Mouse (Mus musculus): ENCODE measurements around the gene Ovol1.

Ovol1 gene

DNA sequence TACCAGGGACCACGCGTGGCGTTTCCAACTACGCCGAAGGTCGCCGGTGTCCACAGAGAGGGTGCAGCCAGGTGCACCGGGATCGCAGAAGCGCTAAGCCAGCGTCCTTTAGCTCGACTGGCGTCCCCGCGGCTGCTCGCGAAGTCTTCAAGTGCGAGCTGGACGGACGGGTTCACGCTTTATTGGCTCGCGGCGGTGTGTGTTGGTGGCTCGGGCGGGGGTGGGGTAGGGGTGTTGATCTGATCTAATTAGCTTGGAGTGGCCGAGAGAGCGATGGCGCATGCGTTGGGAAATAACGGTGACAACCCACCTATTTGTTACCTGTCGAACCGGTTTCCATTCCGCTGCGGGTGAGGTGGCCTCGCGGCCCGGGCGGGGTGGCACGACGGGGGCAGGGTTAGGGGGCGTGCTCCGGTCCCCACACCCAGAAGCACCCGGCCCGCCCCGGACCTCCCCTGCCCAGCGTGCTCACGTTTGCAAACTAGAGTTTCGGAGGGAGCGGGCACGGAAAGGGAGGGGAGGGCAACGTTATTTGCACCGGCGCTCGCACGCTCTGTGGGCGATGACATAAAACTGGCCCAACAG is at the start of gene Ovol1:
Ovol1 (minus strand) TSS at position 190 of the 585 bp plus-strand sequence.
- DNase-seq (ENCODE audit: low spot score in 2 of 2) = no peak

DNA sequence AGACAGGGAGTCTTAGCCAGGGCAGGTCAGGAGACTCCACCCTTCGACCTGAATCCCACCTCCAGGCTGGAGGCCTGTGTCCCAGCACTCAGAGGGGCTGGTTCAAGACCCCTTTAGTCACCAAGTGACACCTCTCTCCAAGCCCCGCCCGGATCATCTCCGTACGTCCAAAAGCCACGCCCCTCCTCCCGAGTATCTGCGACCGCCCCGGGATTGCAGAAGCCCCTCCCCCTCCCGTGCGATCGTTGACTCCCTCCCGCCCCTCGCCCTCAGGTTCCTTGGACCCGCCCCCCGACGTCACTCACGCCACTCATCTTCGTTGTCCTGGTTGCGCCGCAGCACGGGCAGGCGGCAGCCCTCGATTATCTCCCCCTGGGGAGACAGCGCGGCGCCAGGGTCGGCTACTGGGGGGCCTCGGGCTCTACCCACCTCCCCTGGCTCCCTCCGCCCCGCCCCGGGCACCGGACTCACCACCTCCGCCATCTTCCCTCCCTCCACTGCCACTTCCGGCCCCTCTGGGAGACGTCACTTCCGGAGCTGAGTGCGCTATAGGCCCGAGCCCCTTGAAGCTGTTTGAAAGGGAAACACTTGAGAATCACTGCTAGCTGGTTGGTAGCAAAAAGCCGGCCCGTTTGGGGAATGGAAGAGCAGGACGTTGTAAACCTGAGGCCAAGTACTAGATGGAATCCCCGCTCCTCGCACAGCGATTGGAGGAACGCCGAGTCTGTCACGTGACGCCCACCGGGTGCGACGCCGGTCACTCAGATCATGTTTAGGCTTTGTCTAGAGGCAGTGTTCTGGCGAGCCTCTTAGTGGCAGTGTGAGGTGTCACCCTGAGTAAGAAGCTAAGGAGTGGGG is 49.3 kb upstream of the Ovol1 start, which contains the start of gene Kat5:
Kat5 (minus strand) TSS at position 691 of the 858 bp plus-strand sequence.
- peak; percentile 84 to 93 for DNase-seq (ENCODE audit: low spot score in 2 of 2)

DNA sequence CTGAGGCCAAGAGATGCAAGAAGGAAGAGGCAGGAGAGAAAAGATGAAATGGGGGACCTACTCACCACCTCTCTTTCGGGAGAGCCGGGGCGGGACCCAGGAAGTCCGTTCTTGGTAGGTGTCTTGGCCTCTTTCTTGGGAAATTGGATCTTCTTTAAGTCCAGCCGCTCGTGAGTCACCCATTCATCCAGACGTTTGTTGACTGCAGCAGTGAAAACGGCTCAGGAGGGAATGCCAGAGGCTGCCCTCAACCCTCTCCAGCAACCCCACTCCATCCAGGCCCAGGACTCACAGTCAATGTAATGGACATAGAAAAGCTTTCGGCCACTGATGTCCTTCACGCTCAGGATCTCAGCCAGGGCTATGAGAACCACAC is 48.7 kb upstream of the Ovol1 start:
- DNase-seq (ENCODE audit: low spot score in 2 of 2) = no peak

DNA sequence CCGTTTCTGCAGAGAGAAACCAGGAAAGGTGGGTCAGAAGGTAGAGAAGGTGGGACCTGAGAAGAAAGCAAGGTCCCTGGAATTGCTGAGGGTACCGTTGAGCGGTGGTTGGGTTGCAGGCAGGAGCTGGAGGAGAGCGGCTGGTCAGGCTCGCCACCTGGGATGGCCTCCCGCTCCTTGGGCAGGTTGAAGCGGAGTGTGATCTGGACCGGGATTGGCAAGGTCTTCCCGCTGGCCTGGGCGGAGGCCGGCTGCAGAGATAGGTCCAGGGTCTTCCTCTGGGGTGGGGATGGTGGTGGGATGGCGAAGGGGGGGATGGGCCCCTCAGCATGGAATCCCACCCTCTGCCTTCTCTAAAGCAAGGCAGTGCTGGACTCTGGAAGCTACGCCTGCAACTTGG is 48.3 kb upstream of the Ovol1 start:
- no peak for DNase-seq (ENCODE audit: low spot score in 2 of 2)

DNA sequence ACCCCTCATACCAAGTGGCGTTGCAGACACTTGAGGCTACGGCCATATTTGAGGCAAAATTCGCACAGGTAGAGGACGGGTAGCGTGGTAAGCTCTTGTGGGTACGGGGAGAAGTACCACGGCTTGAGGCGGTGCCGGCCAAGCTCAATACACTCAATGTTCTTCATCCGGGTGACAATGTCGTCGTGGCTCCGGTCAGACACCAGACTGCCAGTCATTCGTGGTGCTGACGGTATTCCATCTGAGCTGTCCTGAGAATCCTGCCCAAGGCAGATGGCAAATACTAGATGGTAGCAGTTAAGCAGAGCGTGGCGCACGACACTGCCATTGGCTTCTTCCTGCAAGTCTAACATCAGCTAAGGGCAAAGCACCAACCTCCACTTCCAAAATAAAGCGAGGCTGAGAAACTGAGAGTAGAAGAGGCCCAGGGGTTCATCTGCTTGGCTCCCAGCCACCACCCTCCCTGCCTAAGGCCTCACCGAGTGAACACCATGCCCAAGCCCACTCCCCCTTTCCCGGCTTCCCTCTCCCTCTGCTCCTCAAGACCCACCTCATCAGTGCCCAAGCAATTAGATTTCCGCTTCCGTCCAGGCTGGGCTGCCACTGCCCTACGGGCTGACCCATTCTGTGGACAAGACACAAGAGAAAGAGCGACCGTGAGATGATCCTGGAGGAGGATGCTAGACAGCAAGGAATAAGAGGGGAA is 47.4 kb upstream of the Ovol1 start:
- no peak for DNase-seq (ENCODE audit: low spot score in 2 of 2)

DNA sequence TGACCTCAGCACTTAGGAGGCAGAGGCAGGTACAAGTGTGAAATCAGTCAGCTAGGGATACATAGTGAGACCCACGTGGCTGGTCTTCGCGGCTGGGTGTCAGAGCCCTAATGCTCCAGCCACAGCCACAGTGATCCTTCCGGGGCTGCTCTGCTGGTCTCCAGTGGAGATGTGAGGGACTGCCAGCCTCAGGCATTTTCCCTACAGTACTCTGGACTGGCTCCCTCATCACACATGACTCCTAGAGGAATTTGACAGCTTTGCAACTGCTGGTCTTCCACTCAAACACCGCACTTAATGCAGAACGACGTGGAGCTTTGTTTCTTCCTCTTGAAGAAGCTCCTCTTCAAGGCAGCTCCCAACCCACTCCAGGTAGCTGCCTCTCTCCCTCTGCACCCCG is 45.8 kb upstream of the Ovol1 start:
- DNase-seq (ENCODE audit: low spot score in 2 of 2) = no peak

DNA sequence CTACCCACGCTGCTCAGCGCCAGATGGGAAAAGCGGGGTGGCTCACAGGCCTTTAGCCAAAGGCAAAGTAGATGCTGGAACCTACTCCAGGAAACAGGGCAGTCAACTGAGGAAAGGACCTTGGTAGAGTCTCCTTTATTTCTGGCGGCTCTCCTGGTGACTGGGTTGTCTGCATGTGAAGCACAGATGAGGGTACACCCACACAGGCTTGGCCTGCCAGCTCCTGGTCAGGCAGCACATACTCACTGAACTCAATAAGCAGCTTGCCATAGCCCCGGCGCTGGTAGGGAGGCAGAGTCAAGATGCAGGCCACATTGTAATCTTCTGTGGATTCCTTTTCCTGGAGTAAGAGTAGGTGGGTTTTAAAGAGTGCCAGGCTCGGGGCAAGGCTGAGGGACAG is 44.7 kb upstream of the Ovol1 start:
- no peak for DNase-seq (ENCODE audit: low spot score in 2 of 2)

DNA sequence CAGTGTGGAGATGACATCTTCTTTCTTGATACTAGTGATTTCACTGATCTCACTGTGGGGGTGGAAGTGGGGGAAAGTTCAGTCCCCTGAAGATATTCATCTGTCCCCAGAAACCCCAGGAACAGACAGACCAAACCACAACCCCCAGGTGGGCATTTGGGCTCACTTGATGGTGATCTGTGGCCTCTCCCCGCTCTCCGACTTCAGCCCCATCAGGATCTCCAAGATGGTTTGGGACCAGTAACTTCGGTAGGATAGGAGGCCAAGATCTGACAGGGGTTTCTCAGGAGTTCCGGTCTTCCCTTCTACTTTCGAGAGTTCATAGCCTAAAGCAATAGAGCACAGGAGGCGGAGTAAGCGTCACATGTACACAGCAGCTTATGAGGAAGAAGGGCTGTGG is 43.2 kb upstream of the Ovol1 start:
- DNase-seq (ENCODE audit: low spot score in 2 of 2) = no peak

DNA sequence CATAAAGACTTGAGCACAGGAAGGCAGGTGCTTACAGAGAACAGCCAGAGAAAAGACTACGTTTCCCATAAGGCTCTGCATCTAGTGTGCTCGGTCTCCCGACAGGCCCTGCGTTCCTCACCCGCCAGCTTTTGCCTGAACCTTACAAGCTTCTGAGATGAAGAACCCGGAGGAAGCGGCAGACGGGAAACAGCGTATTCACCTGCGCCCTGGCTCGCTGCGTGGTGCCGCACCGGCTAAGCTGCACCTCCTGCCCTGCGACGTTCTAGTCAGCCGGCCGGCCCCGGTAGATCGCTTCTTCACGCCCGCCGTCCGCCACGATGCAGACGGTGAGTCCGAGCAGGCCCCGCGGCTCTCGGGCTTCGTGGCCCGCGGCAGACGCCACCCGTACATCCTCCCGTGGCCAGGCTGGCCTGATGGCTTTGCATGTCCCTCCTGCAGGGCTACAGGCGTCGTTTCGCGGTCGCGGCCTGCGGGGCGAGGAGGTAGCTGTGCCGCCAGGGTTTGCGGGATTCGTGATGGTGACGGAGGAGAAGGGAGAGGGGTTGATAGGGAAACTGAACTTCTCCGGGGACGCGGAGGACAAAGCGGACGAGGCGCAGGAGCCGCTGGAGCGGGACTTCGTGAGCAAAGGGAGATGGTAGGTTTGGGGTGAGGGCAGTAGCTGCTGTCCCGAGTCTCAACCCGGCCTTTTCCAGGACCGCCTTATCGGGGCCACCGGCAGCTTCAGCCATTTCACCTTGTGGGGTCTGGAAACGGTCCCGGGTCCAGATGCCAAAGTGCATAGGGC is 41.5 kb upstream of the Ovol1 start, which contains the start of gene Rnaseh2c:
Rnaseh2c (plus strand) TSS at position 122 of the 790 bp plus-strand sequence.
- peak; percentile 81 to 87 for DNase-seq (ENCODE audit: low spot score in 2 of 2)

DNA sequence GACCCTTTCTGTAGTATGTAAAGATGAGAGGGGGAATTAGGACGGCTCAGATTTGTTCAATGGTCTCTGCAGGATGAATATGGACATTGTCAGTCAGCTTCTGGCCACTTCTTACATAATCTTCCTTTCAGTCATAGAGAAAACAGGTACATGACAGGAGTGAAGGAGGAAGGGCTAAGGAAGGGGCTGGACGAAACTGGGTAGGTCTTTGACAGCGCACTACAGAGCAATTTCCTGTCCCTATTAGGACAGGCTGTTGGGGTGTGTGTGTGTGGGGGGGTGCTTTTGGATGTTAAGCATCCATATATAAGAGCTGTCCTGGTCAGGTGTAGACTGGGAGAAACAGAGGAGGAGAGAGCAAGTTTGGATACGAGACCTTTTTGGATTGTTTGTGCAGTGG is 38.8 kb upstream of the Ovol1 start:
- no peak for DNase-seq (ENCODE audit: low spot score in 2 of 2)

DNA sequence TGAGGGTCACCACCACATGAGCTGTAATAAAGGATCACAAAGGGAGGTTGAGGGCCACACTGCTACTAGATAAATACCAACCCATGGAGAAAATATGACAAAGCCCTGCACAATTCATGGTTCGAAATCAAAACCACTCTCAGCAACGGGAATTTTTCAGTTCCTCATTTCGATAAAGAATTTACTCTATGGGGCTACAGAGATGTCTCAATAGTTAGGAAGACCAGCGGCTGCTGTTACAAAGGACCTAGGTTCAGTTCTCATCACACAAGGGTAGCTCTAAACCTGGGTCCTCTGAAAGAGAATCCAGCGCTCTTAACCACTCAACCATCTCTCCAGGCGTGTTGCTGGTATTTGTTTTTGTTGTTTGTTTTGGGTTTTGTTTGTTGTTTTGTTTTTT is 31.4 kb upstream of the Ovol1 start:
- DNase-seq (ENCODE audit: low spot score in 2 of 2) = no peak

DNA sequence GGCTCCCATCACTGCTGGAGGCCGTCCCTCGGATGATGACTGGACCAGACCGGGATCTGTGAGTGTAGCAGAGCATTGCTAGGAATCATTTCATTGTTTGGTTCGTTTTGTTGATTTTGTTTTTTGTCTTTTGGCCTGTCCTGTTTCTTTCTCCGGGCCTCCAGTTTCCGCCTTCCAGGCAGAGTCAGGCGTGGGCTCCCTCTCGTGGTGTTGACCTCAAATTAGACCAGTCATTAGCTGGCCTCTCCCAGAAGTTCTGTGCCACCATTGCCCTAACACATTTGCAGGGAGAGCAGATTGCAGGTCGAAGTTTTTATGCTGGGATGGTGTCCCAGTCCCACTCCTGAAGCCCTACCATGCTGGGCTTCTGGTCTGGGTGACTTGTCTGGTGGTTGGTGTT is 28.7 kb upstream of the Ovol1 start:
- no peak for DNase-seq (ENCODE audit: low spot score in 2 of 2)

DNA sequence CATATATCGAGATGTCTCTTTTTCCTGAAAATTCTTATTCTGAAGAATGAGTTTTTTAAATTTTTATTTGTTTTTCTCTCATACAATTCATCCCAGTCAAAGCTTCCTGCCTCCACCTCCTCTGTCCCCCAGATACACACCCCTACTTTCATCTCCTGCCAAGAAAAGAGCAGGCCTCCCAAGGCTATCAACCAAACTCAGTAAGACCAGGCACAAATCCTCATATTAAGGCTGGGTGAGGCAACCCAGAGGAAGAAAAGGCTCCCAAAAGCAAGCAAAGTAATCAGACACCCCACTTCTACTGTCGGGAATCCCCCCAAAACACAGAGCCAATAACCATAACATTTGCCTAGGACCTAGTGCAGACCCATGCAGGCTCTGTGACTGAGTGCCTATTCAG is 21.5 kb upstream of the Ovol1 start:
- no peak for DNase-seq (ENCODE audit: low spot score in 2 of 2)

DNA sequence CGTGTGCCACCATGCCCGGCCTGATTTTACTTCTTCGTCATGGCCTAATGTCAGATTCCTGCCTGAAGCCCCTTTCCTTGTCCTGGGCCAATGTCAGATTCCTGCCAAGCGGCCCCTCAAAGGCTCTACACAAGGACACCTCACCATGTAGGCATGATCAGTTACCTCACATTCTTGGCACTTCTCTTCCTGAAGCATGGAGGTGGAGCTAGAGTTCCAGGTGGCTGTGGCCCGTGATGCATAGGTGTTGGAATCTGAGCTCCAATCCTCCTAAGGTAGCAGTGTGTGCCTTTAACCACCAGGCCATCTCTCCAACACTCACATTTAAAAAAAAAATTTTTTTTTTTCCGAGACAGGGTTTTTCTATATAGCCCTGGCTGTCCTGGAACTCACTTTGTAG is 20.3 kb upstream of the Ovol1 start:
- DNase-seq (ENCODE audit: low spot score in 2 of 2) = no peak

DNA sequence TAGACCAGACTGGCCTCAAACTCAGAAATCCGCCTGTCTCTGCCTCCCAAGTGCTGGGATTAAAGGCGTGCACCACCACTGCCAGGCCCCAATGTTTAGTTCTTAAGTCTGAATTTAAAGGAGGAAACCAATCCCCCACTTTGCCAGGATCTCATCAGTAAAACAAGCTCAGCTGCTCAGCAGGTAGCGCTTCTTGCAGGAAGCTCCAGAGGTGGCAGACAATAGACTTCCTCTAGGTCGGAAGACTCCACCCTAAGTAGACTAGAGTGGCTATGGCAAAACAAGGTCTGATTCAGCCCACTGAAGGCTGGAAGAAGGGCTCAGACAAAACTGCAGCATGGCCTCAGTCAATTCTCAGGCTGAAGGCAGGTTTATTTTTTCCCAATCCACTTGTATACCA is 19.5 kb upstream of the Ovol1 start:
- no peak for DNase-seq (ENCODE audit: low spot score in 2 of 2)

DNA sequence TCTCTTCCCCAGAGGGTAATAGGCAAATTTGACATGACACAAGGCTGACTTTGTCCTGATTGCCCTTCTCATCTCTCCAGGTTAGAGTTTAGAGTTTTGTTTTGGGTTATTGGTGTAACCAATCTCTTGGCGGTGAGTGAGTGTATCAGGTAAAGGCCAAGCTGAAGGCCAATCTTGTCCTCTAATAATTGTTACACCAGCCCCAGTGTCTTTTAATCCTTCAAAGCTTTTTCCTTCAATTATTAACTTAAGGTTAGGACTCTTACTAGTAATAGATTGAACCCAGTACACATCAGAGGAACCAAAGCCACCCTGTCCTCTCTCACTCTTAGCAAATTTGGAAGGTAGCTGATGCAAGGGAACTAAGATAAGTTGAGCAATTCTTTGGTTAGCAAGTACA is 14.9 kb upstream of the Ovol1 start:
- DNase-seq (ENCODE audit: low spot score in 2 of 2) = no peak

DNA sequence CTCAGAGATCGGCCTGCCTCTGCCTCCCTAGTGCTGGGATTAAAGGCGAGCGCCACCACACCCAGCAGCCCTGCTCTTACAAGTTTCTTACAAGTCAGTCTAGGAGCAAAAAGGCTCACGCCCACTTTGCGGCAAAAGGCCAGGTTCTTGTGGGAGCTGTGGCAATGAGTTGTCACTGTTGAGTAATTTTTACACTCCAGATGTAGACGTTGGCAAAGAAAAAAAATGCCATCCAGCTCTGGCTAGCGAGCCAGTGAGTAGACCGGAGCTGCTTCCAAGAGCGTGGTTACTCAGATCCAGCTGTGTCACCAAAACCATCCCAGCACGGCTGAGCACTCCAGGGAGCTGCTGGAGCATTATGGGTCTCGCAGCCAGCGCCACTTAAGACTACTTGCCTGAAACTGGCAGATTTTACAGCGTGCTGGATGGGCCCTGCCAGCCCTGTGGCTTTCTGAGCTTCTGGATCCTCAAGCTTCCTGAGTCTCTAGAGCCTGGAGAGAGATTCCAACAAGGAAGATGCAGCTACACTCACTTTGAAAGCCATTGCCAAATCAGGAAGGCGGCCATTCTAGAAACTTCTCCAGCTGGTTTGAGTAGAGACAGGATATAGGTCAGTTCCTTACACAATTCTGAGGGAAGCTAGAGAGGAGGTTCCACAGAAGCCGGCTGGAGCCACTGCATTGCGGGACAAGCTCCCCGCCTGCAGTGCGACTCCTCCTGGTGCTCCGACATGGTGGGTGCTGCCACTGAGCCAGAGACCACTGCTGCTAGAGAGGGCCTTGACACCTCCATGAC is 12.1 kb upstream of the Ovol1 start:
- no peak for DNase-seq (ENCODE audit: low spot score in 2 of 2)

DNA sequence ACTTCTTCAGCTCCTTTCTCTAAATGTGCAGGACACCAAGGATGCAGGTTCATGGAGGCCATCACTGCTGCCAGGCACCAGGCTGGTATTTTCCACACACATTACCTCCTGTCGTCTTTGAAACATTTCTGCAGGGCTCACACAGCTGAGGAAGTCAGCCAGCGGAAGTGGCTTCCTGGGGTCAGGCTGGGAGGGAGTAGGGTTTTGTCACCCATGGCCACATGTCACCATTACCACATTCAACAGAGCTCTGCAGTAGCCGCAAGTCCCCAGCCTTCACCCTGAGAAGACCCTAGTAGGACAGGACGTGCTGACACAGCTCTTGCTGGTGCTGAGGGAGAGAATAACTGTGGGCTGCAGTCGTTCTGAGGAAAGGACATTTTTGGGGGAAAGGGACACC is 11.4 kb upstream of the Ovol1 start:
- peak; percentile 42 to 72 for DNase-seq (ENCODE audit: low spot score in 2 of 2)

DNA sequence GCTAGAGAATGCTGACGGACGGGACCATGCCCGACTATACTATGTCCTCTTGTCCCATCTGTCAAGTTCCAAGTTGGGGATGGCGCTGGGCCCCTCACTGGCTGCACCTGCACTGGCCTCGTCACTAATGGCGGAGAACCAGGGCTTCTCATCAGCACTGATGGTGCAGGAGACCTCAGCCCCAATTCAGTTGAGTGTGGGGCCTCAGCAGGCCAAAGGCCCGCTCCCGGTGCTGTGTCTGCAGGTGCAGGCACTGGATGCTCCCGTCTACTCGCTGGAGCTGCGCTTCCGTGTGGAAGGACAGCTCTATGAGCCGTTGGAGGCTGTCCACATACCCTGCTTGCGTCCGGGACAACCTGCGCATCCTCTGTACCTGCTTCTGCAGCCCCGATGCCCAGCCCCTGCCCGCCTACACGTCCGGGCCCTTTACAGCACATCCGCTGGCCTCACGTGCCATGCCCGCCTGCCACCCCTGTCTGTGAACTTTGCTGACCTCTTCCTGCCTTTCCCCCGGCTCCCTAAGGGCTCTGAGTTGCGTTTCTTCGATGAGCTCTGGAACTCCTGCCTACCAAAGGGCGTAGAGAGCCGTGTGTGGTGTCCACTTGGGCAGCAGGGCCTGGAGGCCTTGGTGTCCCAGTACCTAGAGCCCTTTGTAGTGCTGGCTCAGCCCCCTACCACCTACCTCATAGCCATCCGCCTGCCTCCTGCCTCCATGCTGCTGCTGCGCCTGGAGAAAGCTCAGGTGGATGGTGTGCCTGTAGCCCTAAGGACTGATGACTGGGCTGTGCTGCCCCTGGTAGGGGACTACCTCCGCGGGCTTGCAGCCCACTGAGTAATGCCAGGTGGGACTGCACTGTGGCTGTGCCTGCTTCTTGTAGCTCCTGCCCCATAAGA is 10.2 kb upstream of the Ovol1 start:
- DNase-seq (ENCODE audit: low spot score in 2 of 2) = peak in 1 of 2 experiments; percentile 67

DNA sequence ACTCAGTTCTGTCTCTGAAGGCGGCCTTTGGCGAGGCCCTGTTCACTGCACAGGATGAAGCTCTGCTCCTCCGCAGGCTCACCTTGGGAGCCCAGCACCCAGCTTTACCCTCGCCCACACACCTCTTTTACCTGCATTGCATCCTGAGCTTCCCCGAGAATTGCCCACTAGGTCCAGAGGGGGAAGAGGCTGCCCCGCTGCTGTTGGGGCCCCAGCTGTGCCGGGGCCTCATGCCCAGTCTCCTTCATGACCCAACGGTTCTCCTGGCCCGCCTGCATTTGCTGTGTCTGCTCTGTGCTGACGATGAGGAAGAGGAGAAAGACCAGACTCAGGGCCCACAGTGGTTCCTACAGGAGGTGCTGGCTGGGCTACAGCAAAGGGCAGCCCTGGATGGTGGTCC is 9.1 kb upstream of the Ovol1 start:
- no peak for DNase-seq (ENCODE audit: low spot score in 2 of 2)

All from spleen, postnatal 4 days (tissue).